Mouse (Mus musculus) forebrain, embryonic 12.5 days (tissue): ENCODE results near the gene Eif4enif1. TPM values are rescaled to one million over a fixed set of nuclear protein-coding genes. Genes with fewer than 3 reads are reported as not detected.

Experiments
- ATAC-seq: fragments of 200-750 bp; cut with Nextera tagmentation; 2 replicates; pipeline ENCODE4 v1.8.0; 2017; ENCODE audit warnings: moderate TSS enrichment; ENCODE audit not compliant: low FRiP score
- H3K27ac ChIP-seq: fragments of 300-500 bp; sonication (generic); 2 replicates; pipeline ENCODE4 v1.5.1; 2016; ENCODE audit warnings: mild to moderate bottlenecking
- H3K27me3 ChIP-seq: fragments of 300-500 bp; sonication (generic); 2 replicates; pipeline ENCODE4 v1.6.1; 2016; ENCODE audit warnings: mild to moderate bottlenecking
- H3K36me3 ChIP-seq: fragments of 300-500 bp; sonication (generic); replicated peaks from 2 replicates; pipeline ENCODE4 v1.6.1; 2016; ENCODE audit warnings: mild to moderate bottlenecking
- H3K4me1 ChIP-seq: fragments of 300-500 bp; sonication (generic); 2 replicates; pipeline ENCODE4 v1.6.1; 2016
- H3K4me2 ChIP-seq: fragments of 300-500 bp; sonication (generic); 2 replicates; pipeline ENCODE4 v1.6.1; 2016; ENCODE audit warnings: mild to moderate bottlenecking, moderate library complexity
- H3K4me3 ChIP-seq: fragments of 300-500 bp; sonication (generic); replicated peaks from 2 replicates; pipeline ENCODE4 v1.5.1; 2016; ENCODE audit warnings: mild to moderate bottlenecking
- H3K9ac ChIP-seq: fragments of 300-500 bp; sonication (generic); 2 replicates; pipeline ENCODE4 v1.6.1; 2016; ENCODE audit warnings: mild to moderate bottlenecking
- H3K9me3 ChIP-seq: fragments of 300-500 bp; sonication (generic); 2 replicates; pipeline ENCODE4 v1.6.1; 2016
- WGBS: fragments of 180-500 bp; shearing (Covaris S2); methylation state at CpG from one replicate; pipeline ENCODE4 v1.1.7; 2016; 5-methylcytosine and 5-hydroxymethylcytosine counted together
- polyA plus RNA-seq: library from polyadenylated mRNA; unstranded; fragments of >200 nt; fragmentation: Nextera tagmentation; extraction: Ambion mirVana; gene quantifications from 2 replicates; pipeline ENCODE4 v1.2.1, GENCODE M21; 2016

Eif4enif1 gene
- polyA plus RNA-seq, 1 experiment from 2014 or later = 58.1 TPM

DNA sequence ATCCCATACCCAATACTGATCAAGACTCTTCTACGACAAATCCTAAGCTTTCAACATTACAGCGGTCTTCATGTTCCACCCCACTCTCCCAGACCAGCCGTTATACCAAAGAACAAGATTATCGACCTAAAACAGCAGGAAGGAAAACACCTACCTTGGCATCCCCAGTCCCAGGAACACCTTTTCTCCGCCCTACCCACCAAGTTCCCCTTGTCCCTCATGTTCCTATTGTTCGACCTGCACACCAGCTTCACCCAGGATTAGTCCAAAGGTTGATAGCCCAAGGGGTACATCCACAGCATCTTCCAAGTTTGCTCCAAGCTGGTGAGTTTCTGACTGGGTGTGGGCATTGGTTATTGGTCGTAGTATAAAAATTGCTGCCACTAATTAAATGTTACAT lies 40.2 kb downstream of the Eif4enif1 start:
- peaks cover 86% of the 10 kb centered on the region for H3K36me3 ChIP-seq
- no peak for ATAC-seq

GRCm38 (mm10) chr11:3243771-3244170 lies 41.6 kb downstream of the Eif4enif1 start:
- H3K4me2 ChIP-seq = no peak overlapping the region
- no peak for ATAC-seq
- no peak overlapping the region for H3K4me3 ChIP-seq
- 85% methylated on average over 4 of the region's 4 CpGs for whole genome bisulfite sequencing
- no peaks in the 10 kb centered on the region for H3K27me3 ChIP-seq
- peaks cover 87% of the 10 kb centered on the region for H3K36me3 ChIP-seq
- H3K4me1 ChIP-seq = no peaks in the 10 kb centered on the region
- no peaks in the 10 kb centered on the region for H3K9me3 ChIP-seq
- H3K27ac ChIP-seq = no peak overlapping the region
- no peak overlapping the region for H3K9ac ChIP-seq

More for the DNA sequence above, 40.2 kb downstream of the Eif4enif1 start:
- no peak overlapping the region for H3K9ac ChIP-seq
- H3K4me1 ChIP-seq = no peaks in the 10 kb centered on the region
- WGBS = 92% methylated on average over 7 of the region's 7 CpGs
- no peaks in the 10 kb centered on the region for H3K27me3 ChIP-seq
- no peak overlapping the region for H3K27ac ChIP-seq
- no peak overlapping the region for H3K4me3 ChIP-seq
- no peak overlapping the region for H3K4me2 ChIP-seq
- no peaks in the 10 kb centered on the region for H3K9me3 ChIP-seq

- no peaks in the 10 kb centered on the region for H3K4me1 ChIP-seq
- no peaks in the 10 kb centered on the region for H3K27me3 ChIP-seq
- 92% methylated on average over 2 of the region's 2 CpGs for WGBS
- no peak for ATAC-seq
- H3K27ac ChIP-seq = no peak overlapping the region
- H3K4me3 ChIP-seq = no peak overlapping the region
- no peak overlapping the region for H3K9ac ChIP-seq
- no peaks in the 10 kb centered on the region for H3K9me3 ChIP-seq
- H3K4me2 ChIP-seq = no peak overlapping the region
- H3K36me3 ChIP-seq = peaks cover 91% of the 10 kb centered on the region
These were observed 45.2 kb downstream of the Eif4enif1 start for GRCm38 (mm10) chr11:3247387-3247786.

DNA sequence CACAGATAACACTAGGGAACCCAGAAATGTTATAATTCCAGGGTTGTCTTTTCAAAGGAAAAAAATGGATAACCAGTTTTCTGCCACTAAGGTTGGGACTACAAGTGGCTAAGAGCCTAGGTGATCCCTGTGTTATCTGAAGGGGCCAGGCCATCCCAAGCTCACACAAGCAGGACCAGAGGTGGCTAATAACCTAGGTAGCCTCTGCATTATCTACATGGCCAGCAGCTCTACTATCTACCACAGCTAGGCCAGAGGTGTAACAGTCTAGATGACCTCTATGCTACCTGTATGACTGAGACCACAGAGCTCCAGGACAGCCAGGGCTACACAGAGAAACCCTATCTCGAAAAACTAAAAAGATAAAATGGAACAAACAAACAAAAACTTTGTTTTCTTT lies 57.3 kb downstream of the Eif4enif1 start:
- Histone ChIP-seq H3K4me3 (no peak overlapping the region), H3K36me3 (peaks cover 88% of the 10 kb centered on the region), H3K9ac (no peak overlapping the region), H3K4me2 (no peak overlapping the region), H3K27ac (no peak overlapping the region), H3K9me3 (no peaks in the 10 kb centered on the region), H3K4me1 (peaks cover 15% of the 10 kb centered on the region), H3K27me3 (no peaks in the 10 kb centered on the region)
- WGBS = 88% methylated on average over 1 of the region's 1 CpGs
- ATAC-seq = no peak

- peak overlapping the region; percentile 96 for H3K27ac ChIP-seq
- no peaks in the 10 kb centered on the region for H3K9me3 ChIP-seq
- peak overlapping the region; percentile 75 for H3K4me2 ChIP-seq
- ATAC-seq = peak; percentile 7; the same call in 1 of the 2 replicates
- H3K4me3 ChIP-seq = peak overlapping the region; percentile 88
- peak overlapping the region; percentile 95 for H3K9ac ChIP-seq
- H3K27me3 ChIP-seq = no peaks in the 10 kb centered on the region
- peaks cover 28% of the 10 kb centered on the region for H3K4me1 ChIP-seq
- H3K36me3 ChIP-seq = peaks cover 33% of the 10 kb centered on the region
- under 1% methylated on average over 26 of the region's 26 CpGs for WGBS
These were observed 63.3 kb downstream of the Eif4enif1 start for GRCm38 (mm10) chr11:3265291-3266078.

- H3K4me2 ChIP-seq = peak within 1 kb of the TSS; percentile 75
- H3K27ac ChIP-seq = peak within 1 kb of the TSS; percentile 96
- WGBS = under 1% methylated on average over 71 of the region's 72 CpGs
- H3K9ac ChIP-seq = peak within 1 kb of the TSS; percentile 95
- peaks cover 28% of the 10 kb centered on the region for H3K4me1 ChIP-seq
- peak; percentile 99 for ATAC-seq
- peaks cover 26% of the 10 kb centered on the region for H3K36me3 ChIP-seq
- no peaks in the 10 kb centered on the region for H3K9me3 ChIP-seq
- peak within 1 kb of the TSS; percentile 88 for H3K4me3 ChIP-seq
- no peaks in the 10 kb centered on the region for H3K27me3 ChIP-seq
These were observed 64.0 kb downstream of the Eif4enif1 start, which contains the start of gene Drg1 for GRCm38 (mm10) chr11:3266079-3266685. Gene Drg1, minus strand, starts transcription at chr11:3266415.

DNA sequence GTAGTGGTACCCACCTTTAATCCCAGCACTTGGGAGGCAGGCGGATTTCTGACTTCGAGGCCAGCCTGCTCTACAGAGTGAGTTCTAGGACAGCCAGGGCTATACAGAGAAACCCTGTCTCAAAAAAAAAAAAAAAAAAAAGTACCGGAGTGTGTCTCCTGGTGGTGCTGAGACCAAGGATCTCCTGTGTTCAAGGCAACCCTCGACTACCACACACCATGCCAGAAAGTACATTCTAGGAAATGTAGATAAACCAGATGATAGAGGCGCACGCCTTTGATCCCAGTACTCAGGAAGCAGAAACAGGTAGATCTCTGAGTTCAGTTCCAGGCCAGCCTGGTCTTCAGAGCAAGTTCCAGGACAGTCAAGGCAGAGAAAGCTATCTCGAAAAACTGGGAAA lies 64.9 kb downstream of the Eif4enif1 start:
- Histone ChIP-seq H3K4me1 (peaks cover 28% of the 10 kb centered on the region), H3K27ac (peak overlapping the region; percentile 96), H3K4me2 (peak overlapping the region; percentile 75), H3K9me3 (no peaks in the 10 kb centered on the region), H3K4me3 (peak overlapping the region; percentile 88), H3K36me3 (peaks cover 18% of the 10 kb centered on the region), H3K9ac (peak overlapping the region; percentile 95; the same call in 1 of the 2 replicates), H3K27me3 (no peaks in the 10 kb centered on the region)
- WGBS = 58% methylated on average over 7 of the region's 7 CpGs
- no peak for ATAC-seq

DNA sequence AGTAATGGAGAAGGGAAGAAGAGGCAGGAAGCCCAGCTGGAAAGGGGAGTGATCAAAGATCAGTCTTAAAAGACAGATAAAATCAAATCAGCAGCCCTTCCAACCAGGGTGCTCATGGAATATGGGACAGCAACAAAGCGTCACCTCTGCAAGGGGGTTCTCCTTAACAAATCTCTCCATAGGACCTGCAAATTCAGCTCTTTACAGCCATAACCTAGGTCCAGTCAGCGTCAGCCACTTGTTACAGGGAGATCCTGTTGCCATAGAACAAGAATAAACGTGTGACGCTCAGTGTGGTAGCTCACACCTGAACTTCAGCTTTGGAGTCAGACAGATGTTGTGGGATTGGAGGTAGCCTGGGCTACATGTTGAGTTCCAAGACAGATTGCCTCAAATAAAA lies 67.0 kb downstream of the Eif4enif1 start:
- no peak for ATAC-seq
- Histone ChIP-seq H3K4me1 (peaks cover 16% of the 10 kb centered on the region), H3K27ac (no peak overlapping the region), H3K9ac (no peak overlapping the region), H3K4me3 (no peak overlapping the region), H3K4me2 (no peak overlapping the region), H3K27me3 (no peaks in the 10 kb centered on the region), H3K9me3 (no peaks in the 10 kb centered on the region), H3K36me3 (peaks cover under 1% of the 10 kb centered on the region; the same call in 1 of the 2 replicates)
- 31% methylated on average over 4 of the region's 4 CpGs for WGBS

DNA sequence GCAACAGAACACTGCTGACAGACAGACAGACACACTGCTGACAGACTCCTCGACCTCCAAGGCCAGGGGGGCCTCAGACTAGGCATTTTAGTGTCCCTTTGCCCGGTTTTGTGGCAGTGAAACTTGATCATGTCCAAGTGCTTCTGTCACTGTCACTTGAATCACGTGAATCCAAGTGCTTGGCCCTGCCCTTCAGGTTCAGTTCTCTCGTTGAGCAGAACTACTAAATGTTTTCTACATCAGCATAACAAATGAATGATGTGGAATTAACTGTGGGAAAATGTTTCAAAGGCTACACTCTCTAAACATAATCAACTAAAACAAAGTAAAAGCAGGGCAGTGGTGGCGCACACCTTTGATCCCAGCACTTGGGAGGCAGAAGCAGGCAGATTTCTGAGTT lies 76.2 kb downstream of the Eif4enif1 start:
- WGBS = 61% methylated on average over 5 of the region's 5 CpGs

DNA sequence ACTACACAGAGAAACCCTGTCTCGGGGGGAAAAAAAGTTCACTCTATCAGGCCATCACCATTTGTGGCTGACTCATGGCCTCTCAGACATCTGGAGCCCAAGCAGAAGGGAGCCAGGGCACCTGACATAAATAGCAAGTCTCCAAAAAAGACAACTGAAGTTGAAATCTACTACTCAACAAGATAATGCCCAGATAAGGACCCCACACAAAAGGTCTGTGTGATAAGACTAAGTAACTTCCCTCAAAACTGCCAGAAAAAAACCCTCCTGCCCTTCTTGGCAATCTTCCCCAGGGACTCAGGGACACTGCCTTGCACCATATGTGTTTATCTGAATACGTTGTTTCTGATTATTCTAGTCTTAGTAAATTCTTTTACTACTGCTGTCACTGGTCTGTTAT lies 77.5 kb downstream of the Eif4enif1 start:
- no peaks in the 10 kb centered on the region for H3K27me3 ChIP-seq
- H3K4me1 ChIP-seq = no peaks in the 10 kb centered on the region
- no peak overlapping the region for H3K4me2 ChIP-seq
- WGBS = 83% methylated on average over 2 of the region's 2 CpGs
- ATAC-seq = no peak
- H3K4me3 ChIP-seq = no peak overlapping the region
- H3K27ac ChIP-seq = no peak overlapping the region
- peaks cover 10% of the 10 kb centered on the region; the same call in 1 of the 2 replicates for H3K9me3 ChIP-seq
- no peak overlapping the region for H3K9ac ChIP-seq
- no peaks in the 10 kb centered on the region for H3K36me3 ChIP-seq

More for the DNA sequence above, 76.2 kb downstream of the Eif4enif1 start:
- Histone ChIP-seq H3K4me2 (no peak overlapping the region), H3K36me3 (no peaks in the 10 kb centered on the region), H3K27me3 (no peaks in the 10 kb centered on the region), H3K9me3 (peaks cover 10% of the 10 kb centered on the region; the same call in 1 of the 2 replicates), H3K27ac (no peak overlapping the region), H3K9ac (no peak overlapping the region), H3K4me1 (no peaks in the 10 kb centered on the region), H3K4me3 (no peak overlapping the region)
- no peak for ATAC-seq

GRCm38 (mm10) chr11:3282887-3283286 lies 80.7 kb downstream of the Eif4enif1 start:
- Histone ChIP-seq H3K36me3 (no peaks in the 10 kb centered on the region), H3K9me3 (peaks cover 10% of the 10 kb centered on the region; the same call in 1 of the 2 replicates), H3K4me2 (no peak overlapping the region), H3K27ac (no peak overlapping the region), H3K4me1 (peaks cover 10% of the 10 kb centered on the region), H3K9ac (no peak overlapping the region), H3K4me3 (no peak overlapping the region), H3K27me3 (no peaks in the 10 kb centered on the region)
- no peak for ATAC-seq
- 91% methylated on average over 6 of the region's 6 CpGs for WGBS

DNA sequence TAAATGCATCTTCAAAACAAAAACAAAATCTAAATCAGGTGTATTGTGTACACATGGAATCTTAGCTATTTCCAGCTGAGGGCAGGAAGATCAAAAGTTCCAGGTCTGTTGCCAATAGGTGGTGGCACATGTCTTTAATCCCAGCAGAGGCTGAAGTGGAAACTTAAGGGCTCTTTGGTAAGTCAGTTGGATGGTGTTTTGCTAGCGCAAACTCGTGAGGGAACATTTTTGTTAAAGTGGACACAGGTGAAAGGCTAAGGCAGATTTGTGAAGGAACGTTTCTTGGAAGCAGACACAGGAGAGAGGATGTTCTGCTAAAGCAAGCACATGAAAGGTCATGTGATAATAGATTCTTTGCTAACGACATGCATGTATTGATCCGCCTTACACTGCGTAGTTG lies 81.5 kb downstream of the Eif4enif1 start:
- Histone ChIP-seq H3K36me3 (no peaks in the 10 kb centered on the region), H3K9me3 (peaks cover 10% of the 10 kb centered on the region; the same call in 1 of the 2 replicates), H3K4me2 (no peak overlapping the region), H3K4me1 (peaks cover 15% of the 10 kb centered on the region), H3K27me3 (no peaks in the 10 kb centered on the region), H3K9ac (no peak overlapping the region), H3K4me3 (no peak overlapping the region), H3K27ac (no peak overlapping the region)
- no peak for ATAC-seq
- 91% methylated on average over 6 of the region's 6 CpGs for WGBS
